Mouse (Mus musculus): Measurements from ENCODE around the gene Wif1.

Wif1 gene

GRCm38 (mm10) chr10:121068003-121068402 is 34.2 kb downstream of the Wif1 start:
- no peak for DNase-seq (ENCODE audit: low read depth, low spot score)

- peak; percentile 27 for DNase-seq (ENCODE audit: low read depth, low spot score)
These were observed 37.0 kb downstream of the Wif1 start for GRCm38 (mm10) chr10:121070742-121071141.

DNA sequence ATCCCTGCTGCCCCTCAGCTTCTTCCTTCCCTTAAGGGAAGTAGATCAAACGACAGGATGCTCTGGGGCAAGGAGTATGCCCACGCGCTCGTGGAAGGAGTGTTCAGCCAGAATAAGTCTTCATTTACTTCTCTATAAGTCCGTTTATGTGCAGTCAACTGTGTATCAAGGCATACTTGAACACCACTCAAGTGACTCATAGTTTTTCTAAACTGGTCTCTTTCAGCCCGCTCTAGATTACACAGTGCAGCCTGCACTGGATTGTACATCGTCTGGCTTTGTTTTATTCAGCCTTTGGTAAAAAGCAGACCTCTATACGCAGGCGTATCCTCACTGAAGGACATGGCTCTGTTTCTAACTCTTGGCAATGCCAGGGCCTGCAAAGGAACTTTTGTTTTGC is 46.7 kb downstream of the Wif1 start:
- no peak for DNase-seq (ENCODE audit: low read depth, low spot score)

GRCm38 (mm10) chr10:121082881-121083280 is 49.1 kb downstream of the Wif1 start:
- no peak for DNase-seq (ENCODE audit: low read depth, low spot score)

DNA sequence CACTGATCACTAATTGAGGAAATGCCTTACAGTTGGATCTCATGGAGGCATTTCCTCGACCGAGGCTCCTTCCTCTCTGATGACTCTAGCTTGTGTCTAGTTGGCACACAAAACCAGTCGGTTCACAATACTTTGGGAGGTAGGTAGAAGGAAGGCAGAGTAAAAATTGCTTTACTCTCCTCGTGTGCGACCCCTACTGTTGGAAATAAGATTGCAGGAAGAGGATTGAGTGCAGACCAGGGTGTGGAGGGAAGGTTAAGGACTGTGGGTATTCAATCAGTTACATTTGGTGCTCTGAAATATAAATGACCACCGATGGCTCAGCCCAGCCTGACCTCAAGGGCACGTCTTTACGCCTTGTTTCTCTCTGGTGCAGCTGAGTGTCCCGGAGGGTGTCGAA is 49.8 kb downstream of the Wif1 start:
- peak; percentile 14 for DNase-seq (ENCODE audit: low read depth, low spot score)

DNA sequence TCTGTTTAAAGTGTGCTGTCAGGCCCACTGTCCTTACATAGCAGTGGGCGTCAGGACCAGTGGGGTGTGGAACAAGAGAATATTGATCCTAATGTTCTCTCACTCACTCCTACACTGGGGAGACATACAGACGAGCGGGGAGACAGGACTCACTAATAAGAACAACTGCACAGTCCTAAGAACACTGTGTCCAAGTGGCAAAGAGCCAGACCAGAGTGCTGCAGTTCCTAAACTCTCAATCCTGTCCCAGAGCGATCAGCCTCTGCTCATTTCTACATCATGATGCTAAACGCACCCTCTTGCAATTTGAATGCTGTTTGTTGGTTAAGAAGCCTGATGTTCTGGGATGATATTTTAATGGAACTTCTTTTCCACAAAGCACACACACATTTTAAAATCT is 54.9 kb downstream of the Wif1 start:
- no peak for DNase-seq (ENCODE audit: low read depth, low spot score)

DNA sequence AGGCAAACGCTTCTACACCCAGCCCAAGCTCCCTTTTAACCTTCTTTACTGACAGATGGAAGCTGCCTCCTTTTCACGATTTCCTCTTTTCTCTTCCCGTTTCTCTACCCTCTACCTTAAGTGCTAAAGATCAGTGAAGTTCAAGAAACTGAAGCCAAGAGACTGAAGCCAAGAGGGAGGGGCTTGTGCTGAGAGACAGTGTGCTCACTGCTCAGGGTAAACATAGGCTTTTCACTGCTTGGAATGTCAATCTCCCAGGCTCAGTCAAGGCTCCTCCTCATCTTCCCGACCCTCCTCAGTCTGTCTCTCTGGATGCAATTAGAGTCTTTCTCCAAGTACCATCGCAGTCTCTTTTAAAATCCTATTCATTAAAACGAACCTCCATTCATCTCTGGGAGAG is 55.6 kb downstream of the Wif1 start:
- peak; percentile 55 for DNase-seq (ENCODE audit: low read depth, low spot score)

DNA sequence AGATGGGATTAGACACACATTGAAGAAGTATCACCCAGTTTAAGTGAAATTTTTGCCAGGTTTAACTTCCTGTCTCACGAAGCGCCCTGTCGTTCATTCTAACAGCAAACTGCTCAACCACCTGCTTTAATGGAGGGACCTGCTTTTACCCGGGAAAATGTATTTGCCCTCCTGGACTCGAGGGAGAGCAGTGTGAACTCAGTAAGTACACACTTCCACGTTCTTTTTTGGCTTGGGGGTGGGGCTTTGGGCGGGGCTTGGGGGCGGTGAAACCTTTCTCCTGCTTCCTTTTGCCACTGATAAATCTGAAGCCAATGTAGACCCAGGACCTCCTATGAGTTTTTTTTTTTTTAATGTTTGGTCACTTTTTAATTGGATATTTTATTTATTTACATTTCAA is 56.2 kb downstream of the Wif1 start:
- DNase-seq (ENCODE audit: low read depth, low spot score): peak; percentile 63

- DNase-seq (ENCODE audit: low read depth, low spot score): peak; percentile 23
These were observed 62.2 kb downstream of the Wif1 start for GRCm38 (mm10) chr10:121095948-121096347.

DNA sequence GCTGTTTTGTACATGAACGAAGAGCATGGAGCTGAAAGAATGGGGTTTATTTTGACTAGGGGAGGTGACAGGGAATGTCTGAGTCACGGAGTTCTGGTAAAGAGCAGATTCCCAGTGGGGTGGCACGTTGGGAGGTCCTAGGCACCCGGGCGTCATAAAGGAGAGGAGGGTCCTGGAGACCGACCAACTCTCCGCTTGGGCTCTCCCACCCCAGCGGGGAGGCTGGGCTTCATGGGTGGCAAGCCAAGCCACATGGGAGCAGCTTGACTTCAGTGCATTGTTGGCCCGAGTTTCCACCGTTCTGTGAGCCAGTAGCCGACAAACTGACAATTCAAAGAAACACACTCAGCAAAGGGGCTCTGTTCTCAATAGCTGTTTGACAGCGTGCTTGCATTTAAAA is 64.5 kb downstream of the Wif1 start:
- no peak for DNase-seq (ENCODE audit: low read depth, low spot score)

DNA sequence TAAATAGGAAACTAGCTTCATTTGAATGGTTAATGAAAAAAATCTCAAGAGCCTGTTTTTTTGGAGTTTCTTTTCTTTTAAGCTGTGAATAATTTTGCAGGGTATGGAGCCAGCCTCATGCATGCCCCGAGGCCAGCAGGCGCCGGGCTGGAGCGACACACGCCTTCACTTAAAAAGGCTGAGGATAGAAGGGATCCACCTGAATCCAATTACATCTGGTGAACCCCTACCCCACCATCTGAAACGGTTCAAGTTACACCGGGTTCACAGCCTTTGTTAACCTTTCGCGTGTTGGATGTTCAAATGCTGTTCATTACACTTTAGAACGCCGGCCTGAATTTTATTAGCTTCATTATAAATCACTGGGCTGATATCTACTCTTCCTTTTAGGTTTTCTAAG is 65.9 kb downstream of the Wif1 start:
- DNase-seq (ENCODE audit: low read depth, low spot score): no peak

GRCm38 (mm10) chr10:121116115-121116514 is 82.4 kb downstream of the Wif1 start:
- DNase-seq (ENCODE audit: low read depth, low spot score): no peak

DNA sequence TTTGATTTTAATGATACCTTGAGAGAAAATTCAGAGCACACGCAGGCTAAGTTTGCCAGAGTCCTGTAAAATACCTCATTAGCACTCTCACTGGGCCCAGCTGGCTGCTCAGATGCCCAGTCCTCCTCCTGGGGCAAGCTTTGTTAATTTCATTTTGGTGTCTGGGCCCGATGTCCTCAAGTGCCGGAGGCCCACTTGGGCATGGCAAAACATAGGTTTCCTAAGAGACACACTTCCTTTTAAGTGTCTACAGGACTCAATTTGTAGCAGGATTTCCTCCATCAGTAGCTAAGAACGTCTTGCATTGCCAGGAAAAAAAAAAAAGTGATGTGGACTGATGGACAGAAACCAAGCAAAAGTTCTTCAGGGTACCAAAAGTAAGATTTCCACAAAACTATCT is 82.9 kb downstream of the Wif1 start:
- DNase-seq (ENCODE audit: low read depth, low spot score): no peak

DNA sequence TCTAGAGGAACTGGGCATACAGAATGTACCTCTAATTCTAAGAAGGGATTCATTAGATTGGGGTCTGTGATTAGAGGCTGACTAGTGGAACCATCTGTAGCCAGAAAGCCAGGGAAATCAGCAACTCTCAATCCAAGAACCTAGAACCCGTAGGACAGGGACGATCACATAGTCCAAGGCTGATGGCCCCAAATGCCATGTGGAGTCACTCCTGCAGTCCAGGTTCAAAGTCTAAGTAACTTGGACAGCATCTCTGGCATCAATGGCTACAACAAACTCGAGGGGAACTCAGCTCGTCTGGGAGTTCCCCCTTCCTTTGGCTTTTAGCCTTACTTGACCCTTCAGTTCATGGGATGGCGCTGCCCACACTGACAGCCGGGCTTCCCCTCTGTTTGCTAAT is 87.0 kb downstream of the Wif1 start:
- DNase-seq (ENCODE audit: low read depth, low spot score): no peak

DNA sequence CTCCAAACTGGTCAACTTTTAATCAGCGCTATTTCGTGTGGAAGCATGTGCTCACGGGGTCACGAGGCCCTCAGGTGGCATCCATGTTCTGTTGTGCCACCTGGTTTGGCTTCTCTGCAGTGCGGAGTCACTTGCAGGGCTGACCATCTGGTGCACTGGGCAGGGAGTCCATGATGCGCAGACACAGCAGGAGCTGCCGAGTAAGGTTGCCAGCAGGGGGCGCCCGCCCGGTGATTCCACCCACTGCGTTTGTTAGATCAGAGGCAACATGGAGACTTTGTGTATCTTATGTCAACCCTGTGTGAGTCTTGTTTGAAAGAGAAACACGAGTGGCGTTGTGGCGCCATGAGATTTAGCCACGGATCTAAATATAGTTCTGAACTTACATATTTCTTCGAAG is 90.7 kb downstream of the Wif1 start:
- DNase-seq (ENCODE audit: low read depth, low spot score): peak; percentile 10

- no peak for DNase-seq (ENCODE audit: low read depth, low spot score)
These were observed 95.5 kb downstream of the Wif1 start for GRCm38 (mm10) chr10:121129000-121129925.

All from ES-CJ7 (cell line).